Mouse (Mus musculus): Measurements from ENCODE around the gene Fbln2.
"Not testable (repeated sequence)": the region's sequence is repeated elsewhere in the genome, so short reads cannot be mapped to it uniquely, and the experiment has no call there.

The Fbln2 gene

DNA sequence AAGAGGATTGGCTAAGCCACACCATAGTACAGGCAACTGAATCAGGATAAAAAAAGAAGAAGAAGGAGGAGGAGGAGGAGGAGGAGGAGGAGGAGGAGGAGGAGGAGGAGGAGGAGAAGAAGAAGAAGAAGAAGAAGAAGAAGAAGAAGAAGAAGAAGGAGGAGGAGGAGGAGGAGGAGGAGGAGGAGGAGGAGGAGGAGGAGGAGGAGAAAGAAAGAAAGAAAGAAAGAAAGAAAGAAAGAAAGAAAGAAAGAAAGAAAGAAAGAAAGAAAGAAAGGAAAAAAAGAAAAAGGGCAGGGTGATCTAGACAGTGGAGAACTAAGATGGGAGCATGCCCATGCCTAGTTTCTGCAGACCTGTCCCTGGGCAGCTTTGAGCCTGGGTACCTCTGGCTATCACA, at the start of gene Fbln2:
Gene Fbln2 (plus strand): TSS at position 301 of the 400 bp plus-strand sequence.
- not testable (repeated sequence) for DNase-seq

DNA sequence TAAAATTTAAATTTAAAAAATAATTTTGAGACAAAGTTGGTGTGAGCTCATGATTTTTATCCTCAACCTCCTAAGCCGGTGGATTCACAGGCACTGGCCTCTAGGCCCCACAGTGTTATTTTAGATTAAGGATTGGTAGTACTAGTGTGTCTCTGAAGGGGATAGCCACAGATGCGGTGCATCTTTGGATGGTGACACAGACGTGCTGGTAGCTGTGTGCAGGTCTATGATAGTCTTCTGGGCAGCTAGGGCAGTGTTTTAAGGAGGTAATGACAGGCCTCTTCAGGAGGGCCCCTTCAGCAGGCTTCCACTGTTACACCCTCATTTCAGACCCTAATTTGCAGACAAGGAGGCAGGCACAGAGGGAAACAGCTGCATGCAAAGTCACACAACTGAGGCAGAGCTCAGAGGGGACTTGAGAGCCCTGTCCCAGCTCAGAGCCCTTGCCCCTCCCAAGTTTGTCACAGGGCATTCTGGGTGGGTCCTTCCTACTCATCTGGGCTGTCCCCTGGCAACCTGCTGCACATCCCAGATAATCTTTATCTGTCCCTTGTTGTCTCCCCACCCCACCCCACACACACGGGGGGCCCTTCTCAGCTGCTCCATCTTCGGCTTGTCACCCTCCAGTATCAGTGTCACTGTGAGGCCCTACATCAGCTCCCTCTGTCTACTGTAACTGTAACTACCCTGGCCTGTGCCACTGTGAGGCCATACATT, 48.9 kb upstream of the Fbln2 start:
- no peak for DNase-seq

DNA sequence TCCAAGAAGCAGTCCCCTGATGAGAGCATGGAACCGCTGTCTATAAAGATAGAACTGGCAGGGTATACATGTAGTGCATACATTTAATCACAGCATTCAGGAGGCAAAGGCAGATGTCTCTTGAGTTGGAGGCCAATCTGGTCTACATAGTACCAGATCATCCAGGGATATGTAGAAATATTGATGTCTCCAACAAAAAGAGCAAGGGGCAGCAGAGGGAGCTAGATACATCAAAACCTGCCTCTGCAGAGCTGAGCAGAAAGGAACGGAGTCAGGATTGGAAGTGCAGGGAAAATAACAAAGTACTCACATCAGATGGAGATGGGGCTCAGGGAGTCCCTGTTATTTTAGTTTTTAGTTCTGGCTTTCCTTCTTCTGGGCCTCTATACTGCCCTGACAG, 47.7 kb upstream of the Fbln2 start:
- no peak for DNase-seq

DNA sequence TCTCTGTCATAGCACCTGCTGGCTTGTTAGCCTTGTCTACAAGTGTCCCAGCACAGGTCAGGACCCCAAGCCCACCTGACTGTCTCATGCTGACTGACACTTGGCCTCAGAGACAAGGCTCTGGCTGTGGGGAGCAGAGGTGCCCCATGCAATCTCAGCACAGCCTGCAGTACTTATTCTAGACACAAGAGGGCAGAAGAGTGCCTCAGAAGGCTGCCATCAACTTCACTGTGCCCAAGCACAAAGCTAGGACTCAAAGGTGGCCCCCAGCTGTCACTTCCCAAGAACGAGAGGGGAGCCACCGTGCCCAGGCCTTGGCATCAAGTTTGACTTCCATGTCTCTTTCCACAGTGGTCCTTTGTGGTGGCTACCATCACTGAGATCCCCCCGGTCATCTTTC, 47.0 kb upstream of the Fbln2 start:
- peak; percentile 60 to 61 for DNase-seq

DNA sequence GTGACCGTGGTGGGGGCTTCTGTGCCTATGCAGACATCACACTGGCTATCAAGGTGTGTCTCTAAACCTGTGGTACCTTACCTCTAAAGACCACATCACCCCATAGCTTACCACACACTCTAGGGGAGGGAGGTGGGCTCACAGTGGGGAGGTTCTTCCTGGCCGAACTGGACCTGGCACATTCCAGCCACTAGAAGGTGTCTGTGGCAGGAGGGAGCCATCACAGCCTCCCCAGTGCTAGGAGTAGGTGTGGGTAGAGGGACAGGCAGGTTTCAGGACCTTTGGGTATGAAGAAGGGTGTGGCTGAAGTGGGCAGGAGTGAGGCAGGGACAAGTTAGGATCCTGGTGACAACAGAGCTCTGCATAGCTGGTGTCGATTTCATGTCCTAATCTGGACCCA, 44.4 kb upstream of the Fbln2 start:
- no peak for DNase-seq

DNA sequence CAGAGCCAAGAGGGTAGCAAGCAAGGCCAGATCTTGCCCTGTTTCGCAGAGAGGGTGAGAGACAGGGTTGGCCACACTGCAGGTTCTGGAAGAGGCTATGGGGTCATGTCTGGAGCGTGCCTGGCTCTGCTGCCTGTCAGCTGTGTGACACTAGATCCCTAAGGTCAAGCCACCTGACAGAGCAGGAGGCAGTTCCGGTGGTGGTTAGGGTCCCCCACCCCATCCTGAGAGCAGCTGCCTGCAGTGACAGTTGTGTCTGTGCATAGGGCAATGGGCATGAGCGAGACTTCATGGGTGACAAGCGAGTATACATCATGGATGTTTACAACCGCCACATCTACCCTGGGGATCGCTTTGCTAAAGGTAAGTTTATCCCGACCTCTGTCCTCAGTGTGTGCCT, 43.1 kb upstream of the Fbln2 start:
- no peak for DNase-seq

DNA sequence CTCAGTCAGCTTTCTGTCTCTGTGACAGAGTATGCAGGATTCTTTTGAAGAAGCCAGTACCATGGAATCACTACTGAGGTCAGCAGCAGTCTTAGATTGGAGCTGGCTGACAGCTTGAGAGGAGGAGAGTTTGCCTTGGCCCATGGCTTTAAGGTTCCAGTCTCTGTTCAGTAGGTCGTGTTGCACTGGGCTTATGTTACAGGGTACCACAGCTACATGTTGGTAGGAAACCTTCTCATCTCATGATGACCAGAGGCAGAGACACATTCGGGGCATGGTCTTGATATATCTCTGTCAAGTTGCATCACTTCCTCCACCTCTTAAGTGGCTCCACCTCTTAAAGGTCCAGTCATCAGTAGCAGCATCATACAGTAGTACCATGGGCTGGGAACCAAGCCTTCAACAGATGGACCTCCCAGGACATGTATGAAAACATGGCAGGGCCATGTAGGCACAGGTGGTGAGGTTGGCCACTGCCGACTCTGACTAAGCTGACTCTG, 40.8 kb upstream of the Fbln2 start:
- no peak for DNase-seq

DNA sequence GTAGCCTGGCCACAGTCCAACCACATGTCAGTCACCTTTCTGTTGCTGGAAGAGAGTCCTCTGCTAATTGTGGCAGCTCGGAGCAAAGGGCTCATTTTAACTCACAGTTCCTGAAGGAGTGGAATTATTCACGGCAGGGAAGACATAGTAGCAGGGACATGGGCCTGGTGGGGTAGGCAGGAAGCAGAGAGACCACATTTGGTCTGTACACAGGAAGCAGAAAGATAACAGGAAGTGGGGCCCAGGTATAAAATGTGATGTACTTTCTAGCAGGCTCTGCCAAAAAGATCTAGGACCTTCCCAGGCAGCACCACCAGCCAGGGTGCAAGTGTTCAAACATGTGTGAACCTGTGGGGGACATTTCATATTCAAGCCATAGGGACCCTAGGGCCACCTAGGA, 39.9 kb upstream of the Fbln2 start:
- DNase-seq: no peak

DNA sequence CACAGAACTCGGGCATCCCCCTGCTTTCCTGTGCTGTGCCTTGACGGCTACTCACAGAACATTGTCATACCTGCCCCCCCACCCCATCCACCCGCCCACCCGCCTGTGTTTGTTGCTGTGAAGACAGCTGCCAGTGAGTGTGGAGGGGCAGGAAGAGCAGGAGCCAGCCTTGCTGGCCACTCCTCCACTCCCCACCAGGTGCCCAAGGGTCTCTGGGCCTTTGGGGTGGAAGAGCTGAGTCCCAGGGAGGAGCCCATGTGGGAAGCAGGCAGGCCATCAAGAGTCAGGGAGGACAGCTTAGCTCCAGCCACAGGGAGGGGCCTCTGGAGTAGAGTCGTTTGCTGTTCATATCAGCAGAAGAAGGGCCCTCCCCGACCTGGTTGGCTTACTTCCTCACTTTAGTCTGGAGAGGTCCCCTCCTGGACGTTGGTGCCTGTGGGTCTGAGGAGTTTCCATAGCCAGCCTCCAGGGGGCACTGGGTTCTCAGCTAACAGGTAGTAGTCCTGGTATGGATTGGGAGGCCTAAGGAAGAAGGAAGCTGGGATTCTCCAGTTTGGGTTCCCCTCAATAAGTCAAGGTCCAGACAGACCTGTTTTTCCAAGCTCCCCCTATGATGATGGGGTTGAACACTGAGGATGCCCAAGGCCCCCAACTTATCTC, 38.9 kb upstream of the Fbln2 start:
- DNase-seq: no peak

DNA sequence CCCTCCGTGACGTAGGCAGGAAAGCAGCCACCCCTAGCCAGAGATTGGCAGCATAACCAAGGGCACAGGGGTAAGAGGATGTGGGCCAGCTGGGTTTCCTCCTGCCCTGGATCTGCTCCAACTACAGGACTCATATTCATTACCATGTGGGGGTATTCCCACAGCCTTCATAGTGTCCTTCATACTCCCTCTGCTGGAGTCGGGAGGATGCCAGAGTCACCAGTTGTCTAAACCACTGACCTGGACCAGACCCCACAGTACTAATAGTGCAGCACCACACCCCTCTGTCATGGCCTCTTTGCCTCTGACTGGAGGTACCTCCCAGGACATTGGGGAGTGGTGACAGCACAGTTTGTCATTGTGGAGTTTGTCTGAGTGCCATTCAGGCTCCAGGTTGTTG, 38.0 kb upstream of the Fbln2 start:
- DNase-seq: no peak

DNA sequence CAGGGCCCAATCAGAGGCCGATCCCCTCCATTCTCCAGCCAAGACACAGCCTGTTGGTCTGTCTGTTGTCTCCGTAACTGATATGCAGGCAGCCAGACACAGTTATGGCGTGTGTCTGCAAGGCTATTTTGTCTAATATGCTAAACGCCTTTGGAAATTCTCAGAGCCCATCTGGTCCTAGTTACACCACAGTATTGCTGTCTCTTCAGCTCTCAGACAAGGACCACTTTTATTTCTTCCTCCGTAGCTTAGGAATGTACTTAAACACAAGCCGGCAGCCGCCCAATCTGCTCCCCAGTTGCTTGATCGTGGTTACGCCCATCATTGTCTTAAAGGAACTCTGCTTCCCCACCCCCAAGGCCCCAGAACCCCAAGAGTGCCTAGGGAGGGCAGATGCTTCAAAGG, 31.5 kb upstream of the Fbln2 start:
- no peak for DNase-seq

DNA sequence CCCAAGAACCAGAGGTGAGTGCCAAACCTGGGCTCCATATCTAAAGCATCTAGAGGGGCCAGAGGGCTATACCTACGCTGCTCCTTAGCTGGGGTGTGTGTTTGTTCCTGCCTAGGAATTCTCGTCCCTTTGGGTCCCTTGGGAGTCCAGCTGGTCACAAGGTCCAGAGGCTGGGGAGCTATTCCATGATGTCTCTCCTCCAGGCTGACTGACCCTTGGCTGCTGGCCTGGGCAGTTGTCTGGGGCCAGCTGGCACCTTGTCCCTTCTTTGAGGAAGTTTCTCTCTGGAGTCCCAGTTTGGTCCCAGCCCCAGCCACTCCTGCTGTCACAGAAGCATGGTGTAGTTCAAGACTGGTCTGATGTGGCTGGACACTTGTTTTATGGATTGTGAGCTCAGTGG, 30.9 kb upstream of the Fbln2 start:
- no peak for DNase-seq

DNA sequence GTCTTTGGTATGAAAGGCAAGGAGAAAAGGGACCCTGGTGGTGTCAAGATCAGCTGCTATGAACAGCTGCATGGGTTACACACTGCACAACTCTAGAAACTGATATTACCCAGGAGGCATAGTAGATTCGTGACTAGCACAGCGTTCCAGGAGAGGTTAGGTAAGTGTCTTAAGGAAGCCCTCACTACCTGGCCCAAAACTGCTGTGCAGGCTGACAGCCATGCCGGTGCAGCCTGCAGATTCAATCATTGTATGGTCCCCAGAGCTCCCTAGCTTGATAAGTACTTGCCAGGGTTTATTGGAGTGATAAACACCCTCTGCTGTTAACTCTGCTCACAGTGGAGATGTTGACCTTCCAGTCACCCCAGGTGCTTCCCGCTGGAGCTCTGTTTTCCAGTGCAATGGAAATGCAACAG, 30.2 kb upstream of the Fbln2 start:
- no peak for DNase-seq

DNA sequence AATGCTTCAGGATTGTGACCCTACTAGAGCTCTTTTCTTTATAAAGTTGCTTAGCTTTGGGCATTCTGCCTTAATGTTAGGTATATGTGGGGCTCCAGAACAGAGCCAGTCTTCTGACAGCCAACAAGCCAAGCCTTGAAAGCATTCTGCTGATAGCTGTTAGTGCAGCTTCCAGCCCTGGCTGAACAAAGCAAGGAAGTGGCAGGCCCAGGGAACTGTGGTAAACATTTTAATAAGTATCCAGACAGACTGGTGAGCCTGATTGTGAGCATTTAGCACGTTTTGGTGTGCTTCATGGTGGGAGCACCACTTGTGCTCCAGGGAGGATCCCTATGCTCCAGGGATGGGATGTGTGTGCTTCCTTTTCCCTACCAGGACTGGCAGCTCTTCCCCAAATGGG, 29.2 kb upstream of the Fbln2 start:
- no peak for DNase-seq

DNA sequence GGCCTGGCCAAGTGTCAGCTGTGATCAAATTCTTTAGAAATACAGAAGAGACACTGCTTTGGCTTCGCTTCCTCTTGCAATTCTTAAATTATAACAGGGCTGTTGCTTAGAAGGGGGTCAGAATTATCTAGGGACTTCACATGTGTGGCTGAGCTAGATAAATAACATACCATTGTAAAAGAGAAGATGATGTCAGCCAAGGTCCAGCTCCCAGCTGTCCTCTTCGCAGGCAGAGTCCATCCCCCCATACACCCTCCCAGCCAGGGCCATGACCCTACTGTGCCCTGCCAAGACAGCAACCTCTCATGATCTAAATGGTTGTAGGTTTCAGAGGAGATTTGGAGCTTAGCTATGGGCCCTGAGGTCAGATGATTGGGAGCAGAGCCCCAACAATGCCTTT, 28.3 kb upstream of the Fbln2 start:
- DNase-seq: no peak

DNA sequence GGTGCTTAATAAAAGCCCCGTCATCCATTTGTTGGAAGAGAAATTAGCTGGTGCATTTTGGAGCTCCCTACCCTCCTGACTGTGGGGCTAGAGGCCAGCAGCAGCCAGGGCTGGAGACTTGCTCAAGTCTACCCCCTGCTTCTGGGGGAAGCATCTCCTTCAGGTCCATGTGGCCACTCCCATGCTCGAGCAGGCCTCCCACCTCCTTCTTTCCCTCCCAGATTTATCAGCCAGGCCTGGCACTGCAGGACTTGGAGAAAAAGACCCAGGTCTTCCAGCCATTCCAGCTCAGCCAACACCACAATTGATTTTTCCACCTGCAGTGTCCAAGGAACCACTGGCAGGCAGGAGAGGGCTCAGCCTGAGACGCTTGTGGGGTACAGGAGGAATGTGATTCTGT, 27.5 kb upstream of the Fbln2 start:
- DNase-seq: no peak

DNA sequence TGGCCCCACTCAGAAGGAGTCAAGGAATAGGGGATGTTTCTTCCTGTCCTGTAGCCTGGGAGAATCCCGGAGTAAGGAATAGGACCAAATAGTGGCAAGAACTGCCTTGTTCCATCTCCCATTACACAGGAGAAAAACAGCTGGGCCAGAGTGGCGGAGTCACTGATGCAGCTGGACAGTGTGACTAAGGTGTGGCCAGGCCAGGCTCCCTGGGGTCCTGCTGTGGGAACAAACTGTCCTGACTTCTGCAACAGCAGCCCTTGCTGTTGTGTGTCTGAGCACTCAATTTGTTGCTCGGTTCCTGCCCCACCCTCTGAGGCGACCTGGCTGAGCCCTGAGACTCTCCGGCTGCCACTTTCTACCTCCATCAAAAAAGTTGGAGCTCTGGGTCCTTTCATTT, 26.8 kb upstream of the Fbln2 start:
- no peak for DNase-seq

DNA sequence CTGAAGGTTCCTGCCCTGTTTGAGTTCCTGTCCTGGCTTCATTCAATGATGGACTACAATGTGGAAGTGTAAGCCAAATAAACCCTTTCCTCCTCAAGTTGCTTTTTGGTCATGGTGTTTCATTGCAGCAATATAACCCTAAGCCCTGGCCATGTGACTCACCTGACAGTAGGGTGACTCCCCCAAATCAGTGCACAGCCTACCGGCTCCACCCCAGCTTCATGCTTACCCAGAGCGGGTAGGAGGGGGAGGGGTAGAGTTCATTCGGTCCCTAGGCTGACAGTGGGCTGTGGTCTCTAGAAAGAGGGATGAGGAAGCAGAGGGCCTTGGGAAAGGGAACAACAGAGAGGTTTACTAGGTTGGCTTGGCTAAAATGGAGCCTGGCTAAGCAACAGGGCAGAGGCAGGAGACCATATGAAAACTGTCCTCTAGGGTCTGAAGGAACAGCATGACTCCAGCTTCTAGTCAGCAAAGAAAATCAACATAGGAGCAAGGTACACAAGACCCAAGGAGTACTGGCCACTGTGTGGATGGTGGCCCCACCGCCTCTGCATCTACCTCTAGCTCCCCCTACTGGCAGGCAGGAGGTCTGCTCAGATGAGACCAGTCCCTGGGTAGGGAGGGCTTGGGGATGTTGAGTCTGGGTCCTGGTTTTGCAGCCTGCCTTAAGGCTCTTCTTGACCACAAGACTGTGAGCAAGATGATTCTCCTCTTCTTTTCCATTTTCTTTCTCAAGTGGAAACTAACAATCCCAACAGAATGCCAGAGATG, 25.9 kb upstream of the Fbln2 start:
- peak; percentile 54 to 56 for DNase-seq

DNA sequence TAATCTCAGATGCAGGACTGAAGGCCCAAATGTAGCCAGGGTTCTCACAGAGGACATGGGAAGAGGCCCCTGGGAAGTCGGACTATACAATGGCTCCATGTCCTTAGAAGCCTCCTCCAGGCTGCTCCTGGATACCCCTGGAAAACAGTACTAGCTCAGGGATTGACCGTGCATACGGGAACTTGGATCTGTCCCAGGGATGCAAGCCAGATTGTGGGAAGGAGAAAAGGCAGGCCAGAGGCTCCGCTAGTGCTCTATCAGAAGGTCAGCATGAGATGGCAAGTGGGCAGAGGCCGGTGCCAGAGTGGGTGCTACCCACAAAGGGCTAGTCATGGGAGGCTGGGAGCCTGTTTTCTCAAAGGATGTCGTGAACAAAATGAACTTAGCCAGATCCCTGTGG, 25.3 kb upstream of the Fbln2 start:
- DNase-seq: no peak

DNA sequence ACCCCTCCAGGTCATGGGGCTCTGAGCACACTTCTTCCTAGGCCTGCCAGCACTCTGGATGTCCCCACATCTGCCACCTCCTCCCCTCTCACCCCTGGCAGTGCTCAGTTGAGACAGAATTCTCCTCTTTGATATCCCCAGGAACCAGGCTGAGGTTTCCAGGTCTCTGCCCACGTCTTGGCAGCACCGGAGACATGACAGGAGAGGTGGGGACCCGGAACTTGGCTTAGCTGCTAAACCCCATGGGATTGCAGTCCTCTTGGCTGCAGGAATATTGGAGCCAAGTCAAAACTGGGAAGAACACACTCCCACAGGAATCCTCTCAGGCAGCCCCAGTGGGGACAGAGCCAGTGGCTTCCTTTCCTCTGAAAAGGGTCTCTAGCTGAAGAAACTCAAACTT, 24.4 kb upstream of the Fbln2 start:
- no peak for DNase-seq

DNA sequence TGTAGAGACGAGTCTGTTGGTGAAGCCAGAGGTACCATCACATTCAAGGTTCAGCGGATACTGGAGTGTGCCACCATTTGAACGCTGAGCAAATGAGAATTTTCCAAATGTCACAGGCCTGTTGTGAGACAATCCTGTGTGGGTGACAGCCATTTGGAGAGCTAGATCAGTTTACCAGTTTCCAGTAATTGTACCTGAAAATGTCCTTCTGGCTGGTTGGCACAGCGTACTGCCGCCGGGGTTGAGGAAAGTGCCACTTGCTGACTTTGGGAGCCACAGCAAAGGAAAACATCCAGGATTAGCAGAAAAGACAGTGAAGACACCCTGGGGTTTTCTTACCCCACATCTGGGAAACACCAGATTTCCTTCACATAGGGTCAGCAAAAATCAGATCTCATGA, 22.3 kb upstream of the Fbln2 start:
- no peak for DNase-seq

DNA sequence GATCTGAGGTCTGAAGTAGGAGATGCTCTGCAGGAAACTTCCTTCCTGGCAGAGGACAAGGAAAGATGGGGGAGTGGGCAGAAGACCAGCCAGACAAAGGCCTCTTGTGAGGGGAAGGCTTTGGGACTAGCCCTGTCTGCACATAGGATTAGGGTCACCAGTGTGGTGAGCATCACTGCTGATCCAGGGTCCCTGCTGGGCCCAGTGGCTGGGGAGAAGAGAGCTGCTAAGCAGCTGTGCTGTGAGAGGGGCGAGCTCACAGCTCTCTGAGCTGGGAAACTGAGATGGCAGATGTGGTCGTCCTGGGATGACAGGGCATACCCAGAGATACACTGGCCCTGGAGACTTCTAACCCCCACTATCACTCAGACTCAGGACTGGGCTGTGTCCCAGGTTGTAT, 20.8 kb upstream of the Fbln2 start:
- DNase-seq: no peak

DNA sequence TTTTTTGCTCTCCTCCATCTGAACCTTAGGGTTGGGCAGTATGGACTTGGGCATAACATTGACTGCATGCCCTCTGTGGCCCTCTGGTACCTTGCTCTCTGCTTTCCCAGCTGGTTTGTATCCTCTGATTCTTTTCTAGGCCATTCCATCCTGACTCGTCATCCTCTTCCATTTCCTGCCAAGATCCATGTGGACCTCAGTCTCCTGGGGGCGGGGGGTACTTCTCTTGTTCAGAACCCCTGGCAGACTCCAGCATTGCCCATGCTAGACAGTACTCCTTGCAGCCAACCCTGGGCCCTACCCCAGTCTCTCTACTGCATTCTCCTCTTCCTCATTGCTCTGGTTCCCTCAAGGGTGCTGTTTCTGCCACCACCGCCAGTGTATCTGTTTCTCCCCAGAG, 19.8 kb upstream of the Fbln2 start:
- DNase-seq: no peak

Data from B cell, adult 2 months (primary cell).